Mouse (Mus musculus) bone marrow, adult 2 months (tissue): ENCODE results near the gene Stfa2.

ENCODE experiments used
- CTCF ChIP-seq: fragments of 200-500 bp; IDR thresholded peaks from 2 replicates; pipeline ENCODE4 v1.5.1; 2011; ENCODE audit warnings: low read length, control low read depth; ENCODE audit not compliant: control insufficient read depth, insufficient read depth
- POLR2A ChIP-seq: fragments of 200-500 bp; IDR thresholded peaks from 2 replicates; pipeline ENCODE4 v1.6.1; 2011; ENCODE audit warnings: low read depth, mild to moderate bottlenecking, control low read depth, low read length, borderline replicate concordance; ENCODE audit not compliant: control insufficient read depth

DNA sequence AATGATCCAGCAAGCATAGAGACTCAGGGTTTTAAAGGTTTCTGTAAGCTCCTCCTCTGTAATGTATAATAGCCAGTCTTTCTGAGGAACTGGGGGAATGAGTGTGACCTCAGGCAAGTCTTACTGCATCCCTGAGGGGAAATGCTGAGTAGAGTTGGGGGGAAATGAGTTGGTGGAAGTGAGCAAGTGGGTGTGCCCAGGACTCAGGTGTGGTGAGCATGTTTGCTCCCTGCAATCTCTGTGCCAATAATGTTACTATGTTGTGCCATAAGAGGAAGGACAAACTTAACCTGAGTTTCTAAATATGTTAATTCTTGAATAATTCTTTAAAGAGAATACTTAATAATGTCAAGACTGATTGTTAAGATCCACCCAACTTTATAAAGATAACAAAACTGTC lies at the start of gene Stfa2:
- TF ChIP-seq CTCF = no peak
- TF ChIP-seq POLR2A = no peak
